Mouse (Mus musculus): Measurements from ENCODE around the gene Grk4. TPM values are rescaled to one million over a fixed set of nuclear protein-coding genes. Genes with fewer than 3 reads are reported as not detected.

Gene Grk4
- total RNA-seq, 1 experiment from 2014 or later, result 9.9 TPM

Other genes starting within 250 kb of the Grk4 start
- 69.4 and 75.8 TPM in 2 replicates for gene Tnip2, start 146.4 kb upstream of the Grk4 start, total RNA-seq (2017)
- 105 and 107 TPM in 2 replicates for gene Sh3bp2, start 134.5 kb upstream of the Grk4 start, total RNA-seq (2017)
- gene Add1, start 86.7 kb upstream of the Grk4 start, total RNA-seq (2017), result 399 and 418 TPM in 2 replicates
- gene Mfsd10, start 23.2 kb upstream of the Grk4 start, total RNA-seq (2017), result 28.6 and 36.0 TPM in 2 replicates
- 33.3 and 36.9 TPM in 2 replicates for gene Nop14, start 231 bp upstream of the Grk4 start, total RNA-seq (2017)
- 27.9 and 30.7 TPM in 2 replicates for gene Htt, start 101.4 kb downstream of the Grk4 start, total RNA-seq (2017)
- gene Msantd1, start 247.6 kb downstream of the Grk4 start, total RNA-seq (2017), result 1.2 and 1.7 TPM in 2 replicates